Mouse (Mus musculus) forebrain, embryonic 11.5 days (tissue): Measurements from ENCODE around the gene Olfr94. TPM values are rescaled to one million over a fixed set of nuclear protein-coding genes. Genes with fewer than 3 reads are reported as not detected.

Experiments
- ATAC-seq: fragments of 200-750 bp; cut with Nextera tagmentation; replicated peaks from 2 replicates; pipeline ENCODE4 v1.8.0; 2017; ENCODE audit warnings: moderate TSS enrichment; ENCODE audit not compliant: low FRiP score
- DNase-seq: peaks from one replicate; pipeline ENCODE4 v3.0.0-alpha.2; 2017; ENCODE audit warnings: low spot score
- H3K27ac ChIP-seq: fragments of 300-500 bp; sonication (generic); 2 replicates; pipeline ENCODE4 v1.5.1; 2014; ENCODE audit warnings: low read depth, low read length
- H3K27me3 ChIP-seq: fragments of 300-500 bp; sonication (generic); 2 replicates; pipeline ENCODE4 v1.6.1; 2014; ENCODE audit warnings: mild to moderate bottlenecking, low read length, mixed read lengths; ENCODE audit not compliant: control insufficient read depth, insufficient read depth
- H3K36me3 ChIP-seq: fragments of 300-500 bp; sonication (generic); 2 replicates; pipeline ENCODE4 v1.6.1; 2014; ENCODE audit warnings: mild to moderate bottlenecking, low read length, moderate library complexity, mixed read lengths; ENCODE audit not compliant: control insufficient read depth, insufficient read depth
- H3K4me1 ChIP-seq: fragments of 300-500 bp; sonication (generic); replicated peaks from 2 replicates; pipeline ENCODE4 v1.6.1; 2014; ENCODE audit warnings: low read length, mixed read lengths; ENCODE audit not compliant: control insufficient read depth, insufficient read depth
- H3K4me2 ChIP-seq: fragments of 300-500 bp; sonication (generic); 2 replicates; pipeline ENCODE4 v1.6.1; 2014; ENCODE audit warnings: low read depth, mild to moderate bottlenecking, low read length, moderate library complexity, mixed read lengths; ENCODE audit not compliant: severe bottlenecking
- H3K4me3 ChIP-seq: fragments of 300-500 bp; sonication (generic); 2 replicates; pipeline ENCODE4 v1.5.1; 2014; ENCODE audit warnings: low read depth, low read length
- H3K9ac ChIP-seq: fragments of 300-500 bp; sonication (generic); 2 replicates; pipeline ENCODE4 v1.6.1; 2014; ENCODE audit warnings: low read length
- H3K9me3 ChIP-seq: fragments of 300-500 bp; sonication (generic); 2 replicates; pipeline ENCODE4 v1.6.1; 2016; ENCODE audit warnings: low read length, mixed read lengths; ENCODE audit not compliant: control insufficient read depth
- WGBS: fragments of 180-500 bp; shearing (Covaris S2); extraction: QIAGEN DNeasy Blood & Tissue Kit; methylation state at CpG from one replicate; pipeline ENCODE4 v1.1.7; 2014; 5-methylcytosine and 5-hydroxymethylcytosine counted together
- polyA plus RNA-seq: library from polyadenylated mRNA; unstranded; fragments of >200 nt; fragmentation: Nextera tagmentation; extraction: Ambion mirVana; gene quantifications from 2 replicates; pipeline ENCODE4 v1.2.1, GENCODE M21; 2014

The Olfr94 gene
- polyA plus RNA-seq, 1 experiment from 2014 or later: not detected

GRCm38 (mm10) chr17:37190711-37191110, 10.1 kb downstream of the Olfr94 start:
- no peaks in the 10 kb centered on the region for H3K27me3 ChIP-seq
- WGBS: 32% methylated on average over 2 of the region's 2 CpGs
- DNase-seq: no peak
- no peaks in the 10 kb centered on the region for H3K9me3 ChIP-seq
- no peak overlapping the region for H3K4me3 ChIP-seq
- H3K4me1 ChIP-seq: no peaks in the 10 kb centered on the region
- H3K9ac ChIP-seq: no peak overlapping the region
- no peak overlapping the region for H3K4me2 ChIP-seq
- ATAC-seq: no peak
- H3K27ac ChIP-seq: no peak overlapping the region
- H3K36me3 ChIP-seq: no peaks in the 10 kb centered on the region

GRCm38 (mm10) chr17:37185474-37185873, 15.3 kb downstream of the Olfr94 start:
- H3K4me3 ChIP-seq: no peak overlapping the region
- H3K9ac ChIP-seq: no peak overlapping the region
- H3K36me3 ChIP-seq: no peaks in the 10 kb centered on the region
- WGBS: 59% methylated on average over 6 of the region's 6 CpGs
- H3K27me3 ChIP-seq: no peaks in the 10 kb centered on the region
- no peak for DNase-seq
- H3K4me2 ChIP-seq: no peak overlapping the region
- H3K9me3 ChIP-seq: no peaks in the 10 kb centered on the region
- H3K4me1 ChIP-seq: no peaks in the 10 kb centered on the region
- no peak for ATAC-seq
- no peak overlapping the region for H3K27ac ChIP-seq

- H3K4me3 ChIP-seq: no peak within 1 kb of the TSS
- no peaks in the 10 kb centered on the region for H3K9me3 ChIP-seq
- H3K27me3 ChIP-seq: no peaks in the 10 kb centered on the region
- H3K27ac ChIP-seq: no peak within 1 kb of the TSS
- H3K9ac ChIP-seq: no peak within 1 kb of the TSS
- H3K4me1 ChIP-seq: no peaks in the 10 kb centered on the region
- ATAC-seq (no peak), DNase-seq (no peak)
- no peaks in the 10 kb centered on the region for H3K36me3 ChIP-seq
- no peak within 1 kb of the TSS for H3K4me2 ChIP-seq
Measured at GRCm38 (mm10) chr17:37161394-37161793, 39.4 kb downstream of the Olfr94 start, which contains the start of gene Olfr93. Gene Olfr93, minus strand, starts transcription at chr17:37161494.

Other genes starting within 250 kb of the Olfr94 start
- 142 and 149 TPM in 2 replicates for gene Ppp1r11, start 249.3 kb downstream of the Olfr94 start, polyA plus RNA-seq
- gene Znrd1, start 242.4 kb downstream of the Olfr94 start, polyA plus RNA-seq: 83.2 and 86.6 TPM in 2 replicates
- gene Znrd1as, start 242.4 kb downstream of the Olfr94 start, polyA plus RNA-seq: 10.2 and 10.5 TPM in 2 replicates
- not detected in 2 replicates for gene 2410137M14Rik, start 219.8 kb downstream of the Olfr94 start, polyA plus RNA-seq
- gene H2-M5, start 211.5 kb downstream of the Olfr94 start, polyA plus RNA-seq: 0.73 and 1.1 TPM in 2 replicates
- gene Zfp57, start 199.8 kb downstream of the Olfr94 start, polyA plus RNA-seq: 130 and 142 TPM in 2 replicates
- 0.39 TPM in 1 of 2 replicates, not detected in the other for gene Mog, start 177.6 kb downstream of the Olfr94 start, polyA plus RNA-seq
- gene Gabbr1, start 155.0 kb downstream of the Olfr94 start, polyA plus RNA-seq: 19.7 and 21.8 TPM in 2 replicates
- gene Olfr90, start 112.5 kb downstream of the Olfr94 start, polyA plus RNA-seq: not detected in 2 replicates
- 0.13 TPM in 2 replicates for gene Olfr91, start 102.7 kb downstream of the Olfr94 start, polyA plus RNA-seq
- gene Olfr92, start 80.9 kb downstream of the Olfr94 start, polyA plus RNA-seq: not detected in 2 replicates
- not detected in 2 replicates for gene Olfr93, start 39.5 kb downstream of the Olfr94 start, polyA plus RNA-seq
- gene Ubd, start 7.1 kb downstream of the Olfr94 start, polyA plus RNA-seq: not detected in 2 replicates
- gene Olfr95, start 12.1 kb upstream of the Olfr94 start, polyA plus RNA-seq: not detected in 2 replicates
- not detected in 2 replicates for gene Olfr96, start 19.2 kb upstream of the Olfr94 start, polyA plus RNA-seq
- gene Olfr97, start 36.3 kb upstream of the Olfr94 start, polyA plus RNA-seq: not detected in 2 replicates
- gene Olfr98, start 62.8 kb upstream of the Olfr94 start, polyA plus RNA-seq: not detected in 2 replicates
- gene H2-M3, start 69.2 kb upstream of the Olfr94 start, polyA plus RNA-seq: 1.7 and 2.5 TPM in 2 replicates
- gene Olfr99, start 82.5 kb upstream of the Olfr94 start, polyA plus RNA-seq: not detected in 2 replicates
- not detected in 2 replicates for gene Olfr101, start 103.3 kb upstream of the Olfr94 start, polyA plus RNA-seq
- gene Olfr102, start 116.1 kb upstream of the Olfr94 start, polyA plus RNA-seq: not detected in 2 replicates
- not detected in 2 replicates for gene Olfr103, start 138.7 kb upstream of the Olfr94 start, polyA plus RNA-seq
- not detected in 2 replicates for gene Olfr104-ps, start 158.6 kb upstream of the Olfr94 start, polyA plus RNA-seq
- not detected in 2 replicates for gene Olfr105-ps, start 178.0 kb upstream of the Olfr94 start, polyA plus RNA-seq
- gene Olfr106-ps, start 189.4 kb upstream of the Olfr94 start, polyA plus RNA-seq: not detected in 2 replicates
- gene Olfr107, start 198.2 kb upstream of the Olfr94 start, polyA plus RNA-seq: not detected in 2 replicates
- not detected in 2 replicates for gene Olfr108, start 244.5 kb upstream of the Olfr94 start, polyA plus RNA-seq